Mouse (Mus musculus): ENCODE measurements around the gene Zfp799. TPM values are rescaled to one million over a fixed set of nuclear protein-coding genes. Genes with fewer than 3 reads are reported as not detected.

The Zfp799 gene
- polyA plus RNA-seq, 1 experiment from 2014 or later = 1.2 TPM

- WGBS (ENCODE audit: insufficient replicate concordance) = 23% methylated on average over 3 of the region's 3 CpGs
- ATAC-seq (ENCODE audit: insufficient read depth) = no peak
- H3K27me3 ChIP-seq = no peaks in the 10 kb centered on the region
- H3K4me3 ChIP-seq (replicated peaks) = peak overlapping the region; percentile 68; the same call in 1 of the 2 replicates
- no peaks in the 10 kb centered on the region for H3K9me3 ChIP-seq (replicated peaks)
- no peak overlapping the region for H3K27ac ChIP-seq (replicated peaks)
- H3K4me2 ChIP-seq = peak overlapping the region; percentile 72
- peaks cover 5% of the 10 kb centered on the region; the same call in 1 of the 2 replicates for H3K4me1 ChIP-seq (replicated peaks)
- H3K9ac ChIP-seq = no peak overlapping the region
- 0 out of 2 replicates have a peak, but pooled peaks cover 3% of the 10 kb centered on the region for H3K36me3 ChIP-seq (replicated peaks)
Observed at GRCm38 (mm10) chr17:32830418-32830782, 339 bp upstream of the Zfp799 start.

DNA sequence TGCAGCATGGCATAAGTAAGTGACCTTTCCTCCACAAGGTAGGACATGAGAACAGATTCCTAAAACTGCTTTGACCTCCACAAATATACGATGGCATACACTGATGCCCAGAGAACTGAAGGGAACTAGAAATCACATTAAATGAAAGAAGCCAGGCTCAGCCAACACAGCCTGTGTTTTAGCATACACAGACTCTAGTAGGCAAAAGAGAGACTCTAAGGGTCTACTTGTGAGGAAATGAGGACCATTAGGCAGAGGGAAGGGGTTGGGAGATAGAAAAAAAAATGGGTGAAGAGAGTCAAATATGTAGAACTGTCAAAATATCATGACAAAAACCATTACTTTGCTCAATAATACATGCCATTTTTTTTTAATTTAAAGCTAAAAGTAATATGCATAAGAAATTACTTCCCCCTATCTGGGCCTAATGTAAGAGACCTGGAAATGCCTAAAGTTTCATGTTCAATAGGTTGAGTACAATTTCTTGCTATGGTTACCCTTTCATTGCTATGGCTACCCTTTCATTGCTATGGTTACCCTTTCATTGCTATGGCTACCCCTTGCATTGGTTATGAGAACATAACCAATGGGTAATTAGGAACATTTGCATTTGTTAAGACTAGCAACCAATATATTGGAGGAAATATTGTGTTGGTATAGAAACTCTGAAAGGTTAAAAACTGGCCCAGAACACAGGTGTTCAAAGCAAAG lies 13.8 kb downstream of the Zfp799 start:
- Histone ChIP-seq H3K4me1 (replicated peaks) (no peaks in the 10 kb centered on the region), H3K4me2 (no peak overlapping the region), H3K9ac (no peak overlapping the region), H3K27me3 (0 out of 2 replicates have a peak, but pooled peaks cover under 1% of the 10 kb centered on the region), H3K27ac (replicated peaks) (no peak overlapping the region), H3K4me3 (replicated peaks) (no peak overlapping the region), H3K36me3 (replicated peaks) (peaks cover 22% of the 10 kb centered on the region), H3K9me3 (replicated peaks) (no peaks in the 10 kb centered on the region)
- 82% methylated on average over 1 of the region's 1 CpGs for WGBS (ENCODE audit: insufficient replicate concordance)
- no peak for ATAC-seq (ENCODE audit: insufficient read depth)

GRCm38 (mm10) chr17:32814136-32814535 lies 15.9 kb downstream of the Zfp799 start:
- peaks cover 17% of the 10 kb centered on the region for H3K27me3 ChIP-seq
- no peaks in the 10 kb centered on the region for H3K4me1 ChIP-seq (replicated peaks)
- 68% methylated on average over 7 of the region's 7 CpGs for WGBS (ENCODE audit: insufficient replicate concordance)
- H3K27ac ChIP-seq (replicated peaks) = no peak overlapping the region
- no peak for ATAC-seq (ENCODE audit: insufficient read depth)
- H3K36me3 ChIP-seq (replicated peaks) = peaks cover 4% of the 10 kb centered on the region; the same call in 1 of the 2 replicates
- H3K9me3 ChIP-seq (replicated peaks) = no peaks in the 10 kb centered on the region
- no peak overlapping the region for H3K9ac ChIP-seq
- no peak overlapping the region for H3K4me2 ChIP-seq
- H3K4me3 ChIP-seq (replicated peaks) = no peak overlapping the region

DNA sequence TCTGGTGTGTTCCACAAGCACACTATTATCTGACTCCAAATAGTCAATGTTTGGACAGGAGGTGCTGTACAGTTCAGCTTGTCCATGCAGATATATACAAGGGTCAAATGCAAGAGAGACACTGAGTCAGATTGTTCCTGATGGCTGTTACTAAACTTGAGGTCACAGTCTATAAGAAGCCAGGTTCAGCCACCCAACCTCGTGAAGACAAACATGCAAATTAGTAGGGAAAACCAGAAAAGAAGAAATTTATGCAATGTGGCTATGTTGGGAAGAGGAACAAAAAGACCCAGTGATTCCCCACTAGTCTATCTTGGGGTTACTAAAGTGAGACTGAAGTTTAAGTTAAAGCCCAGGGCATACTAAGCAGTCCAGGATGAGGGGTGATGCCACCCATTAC lies 19.4 kb downstream of the Zfp799 start:
- Histone ChIP-seq H3K4me3 (replicated peaks) (no peak overlapping the region), H3K27ac (replicated peaks) (no peak overlapping the region), H3K9me3 (replicated peaks) (no peaks in the 10 kb centered on the region), H3K4me1 (replicated peaks) (no peaks in the 10 kb centered on the region), H3K27me3 (peaks cover 37% of the 10 kb centered on the region), H3K4me2 (no peak overlapping the region), H3K9ac (no peak overlapping the region), H3K36me3 (replicated peaks) (no peaks in the 10 kb centered on the region)
- 13% methylated on average over 1 of the region's 1 CpGs for WGBS (ENCODE audit: insufficient replicate concordance)
- no peak for ATAC-seq (ENCODE audit: insufficient read depth)

DNA sequence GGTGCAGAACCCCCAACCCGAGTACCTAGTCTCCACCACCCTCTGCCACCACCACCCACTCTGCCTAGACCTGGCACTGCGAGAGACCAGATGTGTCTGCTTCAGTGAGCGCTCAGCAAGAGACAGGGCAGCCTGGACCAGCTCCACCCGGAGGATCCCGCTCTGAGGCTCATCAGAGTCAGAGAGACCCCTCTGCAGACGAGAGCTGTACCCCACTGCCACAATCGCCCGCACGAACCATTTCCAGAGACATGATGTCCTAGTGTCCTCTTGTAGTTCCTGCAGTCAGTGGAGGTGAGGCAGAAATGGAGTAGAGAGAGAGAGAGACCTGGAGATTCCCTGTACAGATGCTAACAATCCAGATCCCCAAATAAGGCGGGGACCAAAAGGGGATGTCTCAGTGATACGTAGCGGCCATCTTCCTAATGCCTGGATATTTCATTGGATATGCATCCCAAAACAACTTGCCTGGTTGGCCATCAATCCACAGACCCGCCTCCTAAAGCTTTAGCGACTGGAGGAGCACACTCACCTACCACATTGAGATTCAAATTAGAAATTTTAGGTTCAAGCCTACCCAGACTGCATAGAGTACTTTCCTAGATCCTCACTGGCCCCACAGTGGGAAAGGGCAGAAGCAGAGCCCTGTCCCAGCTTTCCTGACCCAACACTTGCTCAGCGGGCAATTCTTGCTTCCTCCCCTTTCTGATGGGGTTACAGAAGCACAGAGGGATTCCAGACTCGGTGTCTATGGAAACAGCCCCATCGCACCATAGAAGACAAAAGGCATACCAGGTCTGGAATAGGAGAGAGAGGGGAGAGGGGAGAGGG lies 20.3 kb downstream of the Zfp799 start, which contains the start of gene Zfp811:
TSS of gene Zfp811 (minus strand) at position 388 of the 831 bp plus-strand sequence.
- Histone ChIP-seq H3K36me3 (replicated peaks) (no peaks in the 10 kb centered on the region), H3K4me2 (peak within 1 kb of the TSS; percentile 40), H3K27ac (replicated peaks) (no peak within 1 kb of the TSS), H3K27me3 (peaks cover 37% of the 10 kb centered on the region), H3K4me3 (replicated peaks) (0 out of 2 replicates have a peak within 1 kb of the TSS, but pooled peaks have one; percentile 5), H3K9me3 (replicated peaks) (no peaks in the 10 kb centered on the region), H3K9ac (no peak within 1 kb of the TSS), H3K4me1 (replicated peaks) (no peaks in the 10 kb centered on the region)
- WGBS (ENCODE audit: insufficient replicate concordance) = 5% methylated on average over 17 of the region's 17 CpGs
- no peak for ATAC-seq (ENCODE audit: insufficient read depth)

GRCm38 (mm10) chr17:32808921-32809320 lies 21.1 kb downstream of the Zfp799 start:
- H3K9ac ChIP-seq = no peak overlapping the region
- no peak for ATAC-seq (ENCODE audit: insufficient read depth)
- H3K27ac ChIP-seq (replicated peaks) = no peak overlapping the region
- H3K4me1 ChIP-seq (replicated peaks) = no peaks in the 10 kb centered on the region
- peaks cover 37% of the 10 kb centered on the region for H3K27me3 ChIP-seq
- H3K4me2 ChIP-seq = no peak overlapping the region
- no peaks in the 10 kb centered on the region for H3K36me3 ChIP-seq (replicated peaks)
- H3K4me3 ChIP-seq (replicated peaks) = no peak overlapping the region
- WGBS (ENCODE audit: insufficient replicate concordance) = 18% methylated on average over 8 of the region's 8 CpGs
- H3K9me3 ChIP-seq (replicated peaks) = no peaks in the 10 kb centered on the region

DNA sequence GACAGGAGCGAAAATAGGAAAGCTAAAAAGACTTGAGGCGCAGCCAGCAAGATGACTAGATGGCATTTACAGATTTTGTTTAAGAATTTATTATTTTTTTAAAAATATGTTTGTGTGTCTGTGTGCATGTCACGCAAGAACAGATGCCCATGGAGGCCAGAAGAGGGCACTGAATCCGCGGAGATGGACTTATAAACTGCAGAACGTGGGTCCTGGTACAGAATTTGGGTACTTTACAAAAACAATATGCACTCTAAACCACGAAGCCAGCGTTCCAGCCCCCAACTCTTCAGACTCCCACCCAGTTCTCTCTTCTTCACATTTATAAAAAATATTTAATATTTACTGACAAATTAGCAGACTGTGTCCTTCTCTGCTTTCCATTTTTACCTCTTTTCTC lies 40.8 kb downstream of the Zfp799 start:
- Histone ChIP-seq H3K36me3 (replicated peaks) (peaks cover 23% of the 10 kb centered on the region), H3K9ac (no peak overlapping the region), H3K27me3 (no peaks in the 10 kb centered on the region), H3K4me3 (replicated peaks) (no peak overlapping the region; the same call in 1 of the 2 replicates), H3K4me1 (replicated peaks) (peaks cover 23% of the 10 kb centered on the region), H3K9me3 (replicated peaks) (no peaks in the 10 kb centered on the region), H3K27ac (replicated peaks) (no peak overlapping the region), H3K4me2 (peak overlapping the region; percentile 78)
- no peak for ATAC-seq (ENCODE audit: insufficient read depth)
- WGBS (ENCODE audit: insufficient replicate concordance) = 76% methylated on average over 8 of the region's 8 CpGs

DNA sequence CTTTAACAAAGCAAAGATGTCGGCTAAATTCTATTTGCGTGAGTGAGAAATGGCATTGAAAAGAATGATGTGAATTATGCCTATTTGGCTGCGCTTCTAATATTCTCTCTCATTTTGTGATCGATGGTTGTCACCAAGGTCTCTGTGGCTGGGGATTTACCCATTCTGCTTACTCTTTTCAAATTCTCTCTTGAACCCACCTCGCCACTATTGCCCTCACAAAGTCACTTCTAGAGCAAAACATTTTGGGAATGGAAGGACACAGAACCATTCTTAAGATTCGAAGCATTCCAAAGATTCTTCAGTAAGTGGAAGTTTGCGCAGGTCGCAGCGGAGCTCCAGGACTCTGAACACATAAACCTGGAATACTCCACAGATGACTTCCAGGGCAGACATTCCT lies 41.5 kb downstream of the Zfp799 start:
- Histone ChIP-seq H3K9ac (peak overlapping the region; percentile 88), H3K27ac (replicated peaks) (no peak overlapping the region), H3K36me3 (replicated peaks) (peaks cover 30% of the 10 kb centered on the region), H3K9me3 (replicated peaks) (no peaks in the 10 kb centered on the region), H3K4me2 (peak overlapping the region; percentile 78), H3K4me1 (replicated peaks) (peaks cover 26% of the 10 kb centered on the region), H3K27me3 (no peaks in the 10 kb centered on the region), H3K4me3 (replicated peaks) (peak overlapping the region; percentile 87)
- no peak for ATAC-seq (ENCODE audit: insufficient read depth)
- WGBS (ENCODE audit: insufficient replicate concordance) = 11% methylated on average over 9 of the region's 9 CpGs

DNA sequence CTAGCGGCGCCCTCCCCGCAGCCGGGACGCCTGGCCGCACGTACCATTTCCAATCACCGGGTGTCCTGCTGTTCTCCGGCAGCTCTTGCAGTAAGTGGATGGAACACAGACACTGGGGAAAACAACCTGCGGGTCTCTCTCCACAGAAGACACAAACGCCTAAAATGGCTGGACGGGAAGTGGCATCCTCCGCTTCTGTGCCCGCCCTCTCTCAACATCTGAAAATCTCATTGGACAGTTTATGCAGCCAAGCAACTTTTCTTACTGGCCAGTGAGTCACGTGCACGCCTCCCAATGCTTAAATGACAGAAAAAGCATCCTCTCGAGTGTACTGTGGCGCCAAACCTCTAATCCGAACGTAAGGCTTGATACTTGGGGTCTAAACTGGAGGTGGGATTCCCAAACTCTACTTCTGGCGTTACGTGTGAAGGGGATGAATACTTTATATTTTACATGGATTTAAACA lies 41.9 kb downstream of the Zfp799 start, which contains the start of gene Zfp871:
TSS of gene Zfp871 (minus strand) at position 194 of the 466 bp plus-strand sequence.
- peak within 1 kb of the TSS; percentile 87 for H3K4me3 ChIP-seq (replicated peaks)
- H3K4me2 ChIP-seq = peak within 1 kb of the TSS; percentile 78
- H3K27me3 ChIP-seq = no peaks in the 10 kb centered on the region
- ATAC-seq (ENCODE audit: insufficient read depth) = peak; percentile 95
- H3K4me1 ChIP-seq (replicated peaks) = peaks cover 26% of the 10 kb centered on the region
- no peaks in the 10 kb centered on the region for H3K9me3 ChIP-seq (replicated peaks)
- peaks cover 34% of the 10 kb centered on the region for H3K36me3 ChIP-seq (replicated peaks)
- under 1% methylated on average over 22 of the region's 22 CpGs for WGBS (ENCODE audit: insufficient replicate concordance)
- peak within 1 kb of the TSS; percentile 88 for H3K9ac ChIP-seq
- peak within 1 kb of the TSS; percentile 94 for H3K27ac ChIP-seq (replicated peaks)

- peak; percentile 93 for ATAC-seq (ENCODE audit: insufficient read depth)
- H3K36me3 ChIP-seq (replicated peaks) = peaks cover 39% of the 10 kb centered on the region
- peak overlapping the region; percentile 88 for H3K9ac ChIP-seq
- WGBS (ENCODE audit: insufficient replicate concordance) = under 1% methylated on average over 31 of the region's 31 CpGs
- peak overlapping the region; percentile 94 for H3K27ac ChIP-seq (replicated peaks)
- peak overlapping the region; percentile 78 for H3K4me2 ChIP-seq
- peaks cover 26% of the 10 kb centered on the region for H3K4me1 ChIP-seq (replicated peaks)
- no peaks in the 10 kb centered on the region for H3K27me3 ChIP-seq
- no peaks in the 10 kb centered on the region for H3K9me3 ChIP-seq (replicated peaks)
- peak overlapping the region; percentile 87 for H3K4me3 ChIP-seq (replicated peaks)
Observed at GRCm38 (mm10) chr17:32787436-32788093, 42.5 kb downstream of the Zfp799 start.
